Mouse (Mus musculus) liver, embryonic 14.5 days (tissue): Measurements from ENCODE around the gene Alg5.

Experiments used
- CTCF ChIP-seq: IDR thresholded peaks from 2 replicates; pipeline ENCODE4 v1.5.1; 2016; ENCODE audit warnings: antibody characterized with exemption, low read depth, control low read depth
- EP300 ChIP-seq: IDR thresholded peaks from 2 replicates; pipeline ENCODE4 v1.6.1; 2016; ENCODE audit warnings: antibody characterized with exemption, low read depth

DNA sequence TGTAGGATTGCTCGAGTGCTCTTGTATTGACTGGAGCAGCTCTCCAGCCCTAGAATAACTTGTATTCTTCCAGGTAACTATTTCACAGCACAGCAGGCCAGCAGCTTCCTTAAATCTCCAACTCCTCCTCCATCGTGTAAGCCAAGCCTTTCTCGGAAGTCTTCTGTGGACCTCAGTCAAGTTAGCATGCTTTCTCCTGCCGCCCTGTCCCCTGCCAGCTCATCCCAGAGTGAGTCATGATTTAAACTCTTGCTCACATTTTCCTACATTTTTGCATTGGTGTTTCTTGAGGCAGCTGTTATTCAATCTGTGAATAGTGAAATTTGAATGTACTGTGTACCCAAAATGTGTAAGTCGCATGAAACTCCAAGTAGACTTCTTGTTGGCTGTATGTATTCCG is 19.9 kb upstream of the Alg5 start:
- TF ChIP-seq CTCF: no peak
- no peak for TF ChIP-seq EP300
